Mouse (Mus musculus): ENCODE measurements around the gene Cyp17a1.

- no peak for TF ChIP-seq CTCF (IDR thresholded peaks at IDR 0.05; ENCODE audit: low read depth)
- TF ChIP-seq EP300 (IDR thresholded peaks at IDR 0.05; ENCODE audit: low read depth) = no peak
These were observed 19.8 kb downstream of the Cyp17a1 start for GRCm38 (mm10) chr19:46653188-46653587.

All from liver, postnatal 0 days (tissue).